Mouse (Mus musculus) liver, adult 2 months (tissue): ENCODE results near the gene Nt5e.

Experiments used
- CTCF ChIP-seq: fragments of 200-500 bp; IDR thresholded peaks from 2 replicates; pipeline ENCODE4 v1.5.1; 2011; ENCODE audit warnings: low read depth, low read length, control low read depth
- POLR2A ChIP-seq: fragments of 200-500 bp; IDR thresholded peaks from 2 replicates; pipeline ENCODE4 v1.6.1; 2011; ENCODE audit warnings: low read length, control low read depth; ENCODE audit not compliant: insufficient read depth; ENCODE audit errors: extremely low read depth

DNA sequence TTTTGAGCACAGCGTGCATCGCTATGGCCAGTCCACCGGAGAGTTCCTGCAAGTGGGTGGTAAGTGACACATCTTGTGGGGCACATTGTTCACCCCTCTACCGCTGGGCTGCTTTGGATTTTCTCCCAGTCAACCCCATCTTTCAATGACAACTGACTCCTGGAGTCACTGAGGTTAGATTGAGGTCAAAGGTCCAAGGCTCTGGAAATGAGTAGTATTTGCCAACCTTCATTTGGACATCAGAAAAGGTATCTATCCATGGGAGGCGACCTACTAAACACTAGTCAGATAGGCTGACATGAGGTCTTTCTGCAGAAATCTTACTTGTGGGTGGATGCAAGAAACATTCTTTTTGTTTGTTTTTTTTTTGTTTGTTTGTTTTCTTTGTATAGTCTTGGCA, 40.3 kb downstream of the Nt5e start:
- TF ChIP-seq CTCF = no peak
- no peak for TF ChIP-seq POLR2A
